ENCODE assay signal across 8 mouse cellular contexts in the genomic region with DNA sequence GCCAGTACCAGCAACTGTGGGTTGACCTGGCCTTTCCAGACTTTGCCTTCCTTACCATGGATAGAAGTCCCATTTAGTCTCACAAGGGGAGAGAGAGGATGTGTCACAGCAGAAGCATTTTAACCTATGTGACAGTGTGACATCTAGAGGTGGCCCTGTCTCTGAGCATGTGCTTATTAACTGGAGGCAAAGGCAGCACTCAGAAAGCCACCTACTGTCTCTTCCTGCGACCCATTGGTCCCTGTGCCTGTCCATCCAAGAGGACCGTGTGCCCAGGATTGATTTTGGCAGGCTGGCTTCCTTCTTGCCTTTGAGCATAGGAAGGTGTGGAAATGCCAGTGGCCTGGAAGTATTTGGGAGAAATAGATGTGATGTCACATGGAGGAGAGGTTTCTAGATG. TPM values are rescaled to one million over a fixed set of nuclear protein-coding genes. Genes with fewer than 3 reads are reported as not detected.
A peak's percentile ranks its signal among the peaks of the same experiment; 100 is the strongest.
DNase-seq lines count a peak whose midpoint lies in the region; ATAC-seq lines count a peak whose summit lies in the region.
"Had no signal": no experiment of that assay in that cellular context is flagged by ENCODE, and none has a peak within 500 bp of the region (broad histone marks: within the 10 kb centered on the region; RNA-seq: fewer than 3 reads in every experiment).

No protein-coding gene starts in this region.

- H3K27me3 ChIP-seq in liver, embryonic 11.5 days (replicated peaks; ENCODE audit: control insufficient read depth, insufficient read depth, low read length) = no peaks in the 10 kb centered on the region
- H3K27me3 ChIP-seq in embryonic facial prominence, embryonic 14.5 days (replicated peaks; ENCODE audit: control insufficient read depth, insufficient read depth, low read length) = no peaks in the 10 kb centered on the region
- H3K27me3 ChIP-seq in hindbrain, embryonic 14.5 days (ENCODE audit: control insufficient read depth, insufficient read depth, low read length) = no peaks in the 10 kb centered on the region
- no peaks in the 10 kb centered on the region for H3K27me3 ChIP-seq in neural tube, embryonic 13.5 days

- H3K4me3 ChIP-seq in liver, embryonic 11.5 days (ENCODE audit: low read depth, low read length) = no peak overlapping the region
- no peak overlapping the region for H3K4me3 ChIP-seq in embryonic facial prominence, embryonic 14.5 days (ENCODE audit: low read depth, low read length)
- no peak overlapping the region for H3K4me3 ChIP-seq in hindbrain, embryonic 14.5 days (replicated peaks; ENCODE audit: low read length)
- H3K4me3 ChIP-seq in neural tube, embryonic 13.5 days = no peak overlapping the region

- H3K9ac ChIP-seq in liver, embryonic 11.5 days (ENCODE audit: low read depth, low read length) = no peak overlapping the region
- H3K9ac ChIP-seq in embryonic facial prominence, embryonic 14.5 days (ENCODE audit: low read depth, low read length) = peak overlapping the region; percentile 11; the same call in 1 of the 2 replicates
- no peak overlapping the region for H3K9ac ChIP-seq in hindbrain, embryonic 14.5 days
- peak overlapping the region; percentile 41; the same call in 1 of the 2 replicates for H3K9ac ChIP-seq in neural tube, embryonic 13.5 days

- DNase-seq in liver, embryonic 11.5 days (ENCODE audit: low spot score) = no peak
- no peak for DNase-seq in liver
- DNase-seq in embryonic facial prominence, embryonic 14.5 days (ENCODE audit: low spot score) = no peak
- no peak for DNase-seq in hindbrain, embryonic 14.5 days (ENCODE audit: low spot score)
- DNase-seq in spleen, postnatal 10 days (ENCODE audit: low spot score in 2 of 2) = no peak
- no peak for DNase-seq in embryo, embryonic 10 days (ENCODE audit: low spot score)
- DNase-seq: cerebellum, adult 11 months had no signal

- no peaks in the 10 kb centered on the region for H3K9me3 ChIP-seq in liver, embryonic 11.5 days (ENCODE audit: control insufficient read depth, low read length)
- no peaks in the 10 kb centered on the region for H3K9me3 ChIP-seq in embryonic facial prominence, embryonic 14.5 days (ENCODE audit: control insufficient read depth, low read length)
- no peaks in the 10 kb centered on the region for H3K9me3 ChIP-seq in hindbrain, embryonic 14.5 days (ENCODE audit: control insufficient read depth, low read length)
- H3K9me3 ChIP-seq in neural tube, embryonic 13.5 days = no peaks in the 10 kb centered on the region

- H3K27ac ChIP-seq in liver, embryonic 11.5 days (ENCODE audit: low read depth, low read length) = 0 out of 2 replicates have a peak overlapping the region, but pooled peaks have one; percentile 13
- H3K27ac ChIP-seq in embryonic facial prominence, embryonic 14.5 days (replicated peaks; ENCODE audit: low read depth, low read length) = peak overlapping the region; percentile 86
- H3K27ac ChIP-seq in hindbrain, embryonic 14.5 days = peak overlapping the region; percentile 38; the same call in 1 of the 2 replicates
- peak overlapping the region; percentile 73 for H3K27ac ChIP-seq in neural tube, embryonic 13.5 days (replicated peaks)

- peaks cover 46% of the 10 kb centered on the region for H3K4me1 ChIP-seq in liver, embryonic 11.5 days (replicated peaks; ENCODE audit: control insufficient read depth, insufficient read depth, low read length)
- H3K4me1 ChIP-seq in embryonic facial prominence, embryonic 14.5 days (ENCODE audit: control insufficient read depth, insufficient read depth, low read length) = peaks cover 80% of the 10 kb centered on the region
- peaks cover 52% of the 10 kb centered on the region for H3K4me1 ChIP-seq in hindbrain, embryonic 14.5 days (replicated peaks; ENCODE audit: control insufficient read depth, insufficient read depth, low read length)
- H3K4me1 ChIP-seq in neural tube, embryonic 13.5 days (replicated peaks) = peaks cover 93% of the 10 kb centered on the region

- H3K4me2 ChIP-seq in liver, embryonic 11.5 days = no peak overlapping the region
- H3K4me2 ChIP-seq in embryonic facial prominence, embryonic 14.5 days (ENCODE audit: low read depth, low read length) = peak overlapping the region; percentile 35
- H3K4me2 ChIP-seq in hindbrain, embryonic 14.5 days (replicated peaks) = no peak overlapping the region
- H3K4me2 ChIP-seq in neural tube, embryonic 13.5 days = 0 out of 2 replicates have a peak overlapping the region, but pooled peaks have one; percentile 14

- ATAC-seq in liver, embryonic 11.5 days (replicated peaks; ENCODE audit: low FRiP score) = no peak
- ATAC-seq in embryonic facial prominence, embryonic 14.5 days (ENCODE audit: low read depth) = no peak
- ATAC-seq in hindbrain, embryonic 14.5 days (ENCODE audit: low FRiP score) = no peak
- ATAC-seq in neural tube, embryonic 13.5 days (ENCODE audit: low read depth) = no peak

- WGBS in liver, embryonic 11.5 days = 47% methylated on average over 2 of the region's 2 CpGs
- WGBS in embryonic facial prominence, embryonic 14.5 days = 17% methylated on average over 2 of the region's 2 CpGs
- 59% methylated on average over 2 of the region's 2 CpGs for WGBS in hindbrain, embryonic 14.5 days
- WGBS in neural tube, embryonic 13.5 days = 63% methylated on average over 2 of the region's 2 CpGs

- H3K36me3 ChIP-seq in liver, embryonic 11.5 days (ENCODE audit: control insufficient read depth, insufficient read depth, low read length) = no peaks in the 10 kb centered on the region
- no peaks in the 10 kb centered on the region for H3K36me3 ChIP-seq in embryonic facial prominence, embryonic 14.5 days (ENCODE audit: control insufficient read depth, insufficient read depth, low read length)
- no peaks in the 10 kb centered on the region for H3K36me3 ChIP-seq in hindbrain, embryonic 14.5 days (replicated peaks; ENCODE audit: control insufficient read depth, insufficient read depth)
- no peaks in the 10 kb centered on the region for H3K36me3 ChIP-seq in neural tube, embryonic 13.5 days

RNA-seq across cellular contexts. Expression of gene Igsf3, which starts 22.0 kb away (rescaled TPM):
- 16.6 and 17.3 TPM in 2 replicates for polyA plus RNA-seq in liver, embryonic 11.5 days (2014; fragmentation: Nextera tagmentation; extraction: Ambion mirVana)
- polyA plus RNA-seq in embryonic facial prominence, embryonic 14.5 days (2014; fragmentation: Nextera tagmentation; extraction: Ambion mirVana) = 37.0 and 40.6 TPM in 2 replicates
- 48.8 and 51.7 TPM in 2 replicates for polyA plus RNA-seq in hindbrain, embryonic 14.5 days (2014; fragmentation: Nextera tagmentation; extraction: Ambion mirVana)
- polyA plus RNA-seq in neural tube, embryonic 13.5 days (2015; fragmentation: Nextera tagmentation; extraction: Ambion mirVana) = 76.9 and 80.0 TPM in 2 replicates

Comparison
In these comparisons a context has a peak if more than half of its experiments do, and no peak if none do; other contexts are left out.
1. H3K27ac ChIP-seq: peak in every context shown above with its lines; median percentile 86 in embryonic facial prominence, embryonic 14.5 days; 73 in neural tube, embryonic 13.5 days; 38 in hindbrain, embryonic 14.5 days; 13 in liver, embryonic 11.5 days.
2. H3K4me2 ChIP-seq: peak in embryonic facial prominence, embryonic 14.5 days (single experiment) and neural tube, embryonic 13.5 days (single experiment); none in liver, embryonic 11.5 days (single experiment) and hindbrain, embryonic 14.5 days (single experiment).
3. H3K9ac ChIP-seq: peak in embryonic facial prominence, embryonic 14.5 days (single experiment) and neural tube, embryonic 13.5 days (single experiment); none in liver, embryonic 11.5 days (single experiment) and hindbrain, embryonic 14.5 days (single experiment).